Mouse (Mus musculus) ES-Bruce4 (cell line): Measurements from ENCODE around the gene Rab11fip3.

Experiments
- CTCF ChIP-seq: IDR thresholded peaks from one replicate; pipeline ENCODE4 v1.8.1; 2011; ENCODE audit warnings: low read depth, low read length
- EP300 ChIP-seq: IDR thresholded peaks from 2 replicates; pipeline ENCODE4 v1.6.1; 2011; ENCODE audit warnings: low read depth, low read length; ENCODE audit not compliant: insufficient read depth
- POLR2A ChIP-seq: IDR thresholded peaks from one replicate; pipeline ENCODE4 v1.8.1; 2011; ENCODE audit warnings: low read length; ENCODE audit not compliant: insufficient read depth

- no peak for TF ChIP-seq CTCF
- no peak for TF ChIP-seq POLR2A
- TF ChIP-seq EP300, result no peak
Observed at GRCm38 (mm10) chr17:25954671-25955070, 114.7 kb downstream of the Rab11fip3 start.
